Comparison of ENCODE assay signal across 14 mouse cellular contexts in the genomic region with DNA sequence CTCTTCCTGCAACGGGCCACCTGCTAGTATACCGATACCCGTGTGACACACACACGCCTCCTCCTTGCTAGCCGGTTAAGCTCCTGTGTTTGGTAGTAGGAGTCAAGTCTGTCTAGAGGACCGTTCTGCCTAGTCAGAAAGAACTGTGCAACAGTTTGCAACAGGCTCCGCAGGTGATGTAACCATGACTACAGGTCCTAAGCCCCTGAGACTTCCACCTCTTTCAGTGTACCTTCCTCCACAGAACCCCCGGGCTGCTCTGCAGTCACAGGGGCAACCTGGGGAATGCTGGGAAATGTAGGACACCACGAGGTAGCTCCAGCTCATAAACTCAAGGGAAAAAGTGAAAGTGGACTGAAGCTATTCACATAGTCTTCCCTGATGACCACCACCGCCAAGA.
"Had no signal": no experiment of that assay in that cellular context is flagged by ENCODE, and none has a peak within 500 bp of the region (broad histone marks: within the 10 kb centered on the region; RNA-seq: fewer than 3 reads in every experiment).

No protein-coding gene starts in this region.

- H3K27ac ChIP-seq: midbrain, embryonic 13.5 days; midbrain, embryonic 15.5 days; neural tube, embryonic 12.5 days had no signal

- H3K4me1 ChIP-seq: midbrain, embryonic 13.5 days; midbrain, embryonic 15.5 days; neural tube, embryonic 12.5 days had no signal

- H3K9me3 ChIP-seq: midbrain, embryonic 13.5 days; midbrain, embryonic 15.5 days; neural tube, embryonic 12.5 days had no signal

- ATAC-seq: midbrain, embryonic 13.5 days; midbrain, embryonic 15.5 days had no signal

- H3K27me3 ChIP-seq: megakaryocyte, embryonic 14.5 days; midbrain, embryonic 13.5 days; midbrain, embryonic 15.5 days; neural tube, embryonic 12.5 days had no signal

- H3K4me3 ChIP-seq: megakaryocyte, embryonic 14.5 days; midbrain, embryonic 13.5 days; midbrain, embryonic 15.5 days; neural tube, embryonic 12.5 days had no signal

- H3K36me3 ChIP-seq: midbrain, embryonic 13.5 days; midbrain, embryonic 15.5 days; neural tube, embryonic 12.5 days had no signal

- DNase-seq: lung, adult 18-20 months; lung, embryonic 14.5 days; lung, postnatal 10 days; lung, postnatal 4 days; right cerebral cortex, postnatal 25 days; right cerebral cortex, postnatal 4 days; spleen, adult 18-20 months; thymus, adult 18-20 months; thymus, postnatal 25 days; thymus, postnatal 4 days had no signal
